Mouse (Mus musculus) kidney, embryonic 16.5 days (tissue): ENCODE results near the gene Dpp6. TPM values are rescaled to one million over a fixed set of nuclear protein-coding genes. Genes with fewer than 3 reads are reported as not detected.

Source experiments
- ATAC-seq: fragments of 200-750 bp; cut with Nextera tagmentation; 2 replicates; pipeline ENCODE4 v1.8.0; 2017; ENCODE audit warnings: moderate TSS enrichment; ENCODE audit not compliant: low FRiP score, low TSS enrichment
- H3K27ac ChIP-seq: fragments of 300-500 bp; sonication (generic); 2 replicates; pipeline ENCODE4 v1.5.1; 2014; ENCODE audit warnings: low read length
- H3K27me3 ChIP-seq: fragments of 300-500 bp; sonication (generic); 2 replicates; pipeline ENCODE4 v1.6.1; 2014; ENCODE audit warnings: low read length, control low read depth, mixed read lengths; ENCODE audit not compliant: insufficient read depth
- H3K36me3 ChIP-seq: fragments of 300-500 bp; sonication (generic); 2 replicates; pipeline ENCODE4 v1.6.1; 2014; ENCODE audit warnings: low read length, control low read depth, mixed read lengths; ENCODE audit not compliant: insufficient read depth
- H3K4me1 ChIP-seq: fragments of 300-500 bp; sonication (generic); 2 replicates; pipeline ENCODE4 v1.6.1; 2014; ENCODE audit warnings: low read length, control low read depth, mixed read lengths; ENCODE audit not compliant: insufficient read depth
- H3K4me2 ChIP-seq: fragments of 300-500 bp; sonication (generic); replicated peaks from 2 replicates; pipeline ENCODE4 v1.6.1; 2014; ENCODE audit warnings: low read depth, low read length
- H3K4me3 ChIP-seq: fragments of 300-500 bp; sonication (generic); 2 replicates; pipeline ENCODE4 v1.5.1; 2014; ENCODE audit warnings: mild to moderate bottlenecking, low read length
- H3K9ac ChIP-seq: fragments of 300-500 bp; sonication (generic); replicated peaks from 2 replicates; pipeline ENCODE4 v1.6.1; 2014; ENCODE audit warnings: low read length
- H3K9me3 ChIP-seq: fragments of 300-500 bp; sonication (generic); 2 replicates; pipeline ENCODE4 v1.6.1; 2016; ENCODE audit warnings: low read length, control low read depth
- WGBS: fragments of 180-500 bp; shearing (Covaris S2); extraction: QIAGEN DNeasy Blood & Tissue Kit; methylation state at CpG from one replicate; pipeline ENCODE4 v1.1.7; 2014; 5-methylcytosine and 5-hydroxymethylcytosine counted together
- polyA plus RNA-seq: library from polyadenylated mRNA; unstranded; fragments of >200 nt; fragmentation: Nextera tagmentation; extraction: Ambion mirVana; gene quantifications from 2 replicates; pipeline ENCODE4 v1.2.1, GENCODE M21; 2015

Dpp6 gene
- polyA plus RNA-seq, 1 experiment from 2014 or later, result 3.6 TPM

- no peak for ATAC-seq
- Histone ChIP-seq H3K27me3 (no peaks in the 10 kb centered on the region), H3K27ac (no peak overlapping the region), H3K36me3 (no peaks in the 10 kb centered on the region), H3K4me2 (no peak overlapping the region), H3K9ac (no peak overlapping the region), H3K4me3 (no peak overlapping the region), H3K9me3 (no peaks in the 10 kb centered on the region), H3K4me1 (no peaks in the 10 kb centered on the region)
- 79% methylated on average over 3 of the region's 3 CpGs for WGBS
Measured at GRCm38 (mm10) chr5:27155671-27156070, 338.7 kb downstream of the Dpp6 start.

DNA sequence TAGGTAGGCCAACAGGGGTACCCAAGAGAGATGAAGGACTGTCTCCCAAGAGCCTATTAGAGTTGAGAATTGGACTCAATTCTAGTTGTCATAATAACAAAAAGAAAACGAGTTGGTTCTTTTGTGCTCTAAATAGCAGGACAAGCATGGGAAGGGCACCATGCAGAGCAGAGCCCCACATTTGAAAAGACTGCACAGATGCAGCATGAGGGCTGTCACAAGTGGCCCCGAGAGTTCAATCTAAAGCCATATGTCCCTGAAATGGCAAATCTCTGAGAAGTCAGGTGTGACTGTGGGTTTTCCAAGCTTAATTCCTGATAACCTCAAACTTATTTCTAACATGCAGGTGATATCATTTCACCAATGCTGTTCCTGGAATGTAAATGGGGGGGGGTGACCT, 339.4 kb downstream of the Dpp6 start:
- Histone ChIP-seq H3K27me3 (no peaks in the 10 kb centered on the region), H3K36me3 (no peaks in the 10 kb centered on the region), H3K4me1 (no peaks in the 10 kb centered on the region), H3K9ac (no peak overlapping the region), H3K4me3 (no peak overlapping the region), H3K27ac (no peak overlapping the region), H3K9me3 (no peaks in the 10 kb centered on the region), H3K4me2 (no peak overlapping the region)
- ATAC-seq, result no peak
- 76% methylated on average over 2 of the region's 2 CpGs for WGBS

GRCm38 (mm10) chr5:27161122-27161645, 344.2 kb downstream of the Dpp6 start:
- Histone ChIP-seq H3K27me3 (no peaks in the 10 kb centered on the region), H3K27ac (no peak overlapping the region), H3K9me3 (no peaks in the 10 kb centered on the region), H3K9ac (no peak overlapping the region), H3K4me1 (no peaks in the 10 kb centered on the region), H3K4me3 (no peak overlapping the region), H3K36me3 (no peaks in the 10 kb centered on the region), H3K4me2 (no peak overlapping the region)
- 75% methylated on average over 11 of the region's 11 CpGs for WGBS
- ATAC-seq, result no peak

GRCm38 (mm10) chr5:27168550-27168949, 351.5 kb downstream of the Dpp6 start:
- Histone ChIP-seq H3K4me1 (no peaks in the 10 kb centered on the region), H3K4me2 (no peak overlapping the region), H3K27me3 (no peaks in the 10 kb centered on the region), H3K27ac (no peak overlapping the region), H3K9me3 (no peaks in the 10 kb centered on the region), H3K36me3 (no peaks in the 10 kb centered on the region), H3K9ac (no peak overlapping the region), H3K4me3 (no peak overlapping the region)
- ATAC-seq, result no peak
- 78% methylated on average over 1 of the region's 1 CpGs for WGBS

- Histone ChIP-seq H3K9me3 (no peaks in the 10 kb centered on the region), H3K27ac (no peak overlapping the region), H3K4me2 (no peak overlapping the region), H3K4me1 (no peaks in the 10 kb centered on the region), H3K27me3 (no peaks in the 10 kb centered on the region), H3K36me3 (no peaks in the 10 kb centered on the region), H3K9ac (no peak overlapping the region), H3K4me3 (no peak overlapping the region)
- WGBS, result 79% methylated on average over 4 of the region's 4 CpGs
- no peak for ATAC-seq
Measured at GRCm38 (mm10) chr5:27184963-27185362, 368.0 kb downstream of the Dpp6 start.

DNA sequence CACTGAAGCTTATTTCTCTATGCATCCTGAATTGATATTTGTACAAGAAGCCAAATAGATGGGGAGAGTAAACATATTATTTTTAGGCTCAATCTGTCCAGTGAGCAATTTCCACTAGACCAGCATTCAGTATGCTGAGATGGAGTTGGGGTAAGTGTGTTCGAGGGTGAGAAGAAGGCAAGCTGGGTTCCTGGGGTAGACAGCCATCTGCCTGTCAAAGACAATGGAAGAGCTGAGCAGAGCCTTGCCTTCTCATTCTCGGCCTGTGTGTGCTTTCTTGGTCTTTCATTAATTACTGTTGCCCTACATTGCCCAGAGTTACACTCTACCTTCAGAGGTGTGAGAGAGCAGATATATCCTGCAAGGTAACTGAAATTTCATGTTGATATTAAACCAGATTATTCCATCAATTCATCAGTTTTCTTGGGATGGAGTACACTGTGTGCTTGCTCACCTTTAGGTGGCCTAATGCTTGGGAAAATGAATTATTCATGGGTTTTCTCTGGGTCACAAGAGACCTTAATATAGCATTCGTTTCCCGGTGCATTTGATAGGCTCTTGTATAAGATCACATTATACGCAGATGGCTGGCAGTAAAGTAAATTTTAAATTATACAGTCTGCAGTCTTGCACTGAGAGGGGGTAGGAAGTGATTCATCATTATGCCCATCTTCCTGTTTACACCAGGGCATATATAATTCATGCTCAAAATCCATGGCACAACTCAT, 374.4 kb downstream of the Dpp6 start:
- WGBS, result 83% methylated on average over 5 of the region's 5 CpGs
- Histone ChIP-seq H3K36me3 (no peaks in the 10 kb centered on the region), H3K4me2 (no peak overlapping the region), H3K27ac (no peak overlapping the region), H3K4me1 (no peaks in the 10 kb centered on the region), H3K27me3 (no peaks in the 10 kb centered on the region), H3K9me3 (0 out of 2 replicates have a peak, but pooled peaks cover 3% of the 10 kb centered on the region), H3K9ac (no peak overlapping the region), H3K4me3 (no peak overlapping the region)
- no peak for ATAC-seq

GRCm38 (mm10) chr5:27194157-27194556, 377.2 kb downstream of the Dpp6 start:
- 83% methylated on average over 3 of the region's 3 CpGs for WGBS
- Histone ChIP-seq H3K4me2 (no peak overlapping the region), H3K4me1 (no peaks in the 10 kb centered on the region), H3K27ac (no peak overlapping the region), H3K27me3 (no peaks in the 10 kb centered on the region), H3K36me3 (no peaks in the 10 kb centered on the region), H3K9me3 (0 out of 2 replicates have a peak, but pooled peaks cover 3% of the 10 kb centered on the region), H3K9ac (no peak overlapping the region), H3K4me3 (no peak overlapping the region)
- no peak for ATAC-seq

DNA sequence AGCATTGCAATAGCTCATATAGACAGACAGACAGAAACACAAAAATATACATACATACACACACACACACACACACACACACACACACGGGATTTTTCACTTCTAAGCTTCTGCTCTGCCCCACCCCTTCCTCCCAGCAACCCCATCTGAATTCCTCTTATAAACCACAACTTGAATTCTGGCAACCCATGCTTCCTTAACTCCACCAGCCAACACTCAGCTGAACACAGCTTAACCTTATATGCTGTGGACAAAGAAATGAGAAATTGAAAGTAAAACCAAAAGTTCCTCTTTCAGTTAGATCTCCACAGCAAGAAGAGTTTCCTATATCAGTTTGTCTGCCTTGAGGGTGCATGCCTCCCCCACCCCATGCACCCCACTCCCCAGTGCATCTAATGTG, 378.0 kb downstream of the Dpp6 start:
- no peak for ATAC-seq
- Histone ChIP-seq H3K9me3 (0 out of 2 replicates have a peak, but pooled peaks cover 3% of the 10 kb centered on the region), H3K4me2 (no peak overlapping the region), H3K27me3 (no peaks in the 10 kb centered on the region), H3K27ac (no peak overlapping the region), H3K4me3 (no peak overlapping the region), H3K9ac (no peak overlapping the region), H3K4me1 (no peaks in the 10 kb centered on the region), H3K36me3 (no peaks in the 10 kb centered on the region)
- 60% methylated on average over 1 of the region's 1 CpGs for WGBS

GRCm38 (mm10) chr5:27200581-27201341, 383.8 kb downstream of the Dpp6 start:
- H3K4me1 ChIP-seq, result no peaks in the 10 kb centered on the region
- no peaks in the 10 kb centered on the region for H3K36me3 ChIP-seq
- 50% methylated on average over 2 of the region's 2 CpGs for WGBS
- H3K27ac ChIP-seq, result no peak overlapping the region
- H3K9me3 ChIP-seq, result no peaks in the 10 kb centered on the region
- no peak overlapping the region for H3K9ac ChIP-seq
- no peaks in the 10 kb centered on the region for H3K27me3 ChIP-seq
- H3K4me3 ChIP-seq, result no peak overlapping the region
- H3K4me2 ChIP-seq, result no peak overlapping the region
- no peak for ATAC-seq

GRCm38 (mm10) chr5:27203131-27203530, 386.1 kb downstream of the Dpp6 start:
- H3K4me1 ChIP-seq, result no peaks in the 10 kb centered on the region
- no peak for ATAC-seq

More at GRCm38 (mm10) chr5:27203131-27203530, 386.1 kb downstream of the Dpp6 start:
- Histone ChIP-seq H3K27ac (no peak overlapping the region), H3K9ac (no peak overlapping the region), H3K4me2 (no peak overlapping the region), H3K27me3 (no peaks in the 10 kb centered on the region), H3K9me3 (no peaks in the 10 kb centered on the region), H3K36me3 (no peaks in the 10 kb centered on the region), H3K4me3 (no peak overlapping the region)
